Mouse (Mus musculus): ENCODE data around the gene Mmaa. TPM values are rescaled to one million over a fixed set of nuclear protein-coding genes. Genes with fewer than 3 reads are reported as not detected.

Gene Mmaa
- total RNA-seq, 2 experiments from 2014 or later: 30.5 to 32.0 TPM

DNA sequence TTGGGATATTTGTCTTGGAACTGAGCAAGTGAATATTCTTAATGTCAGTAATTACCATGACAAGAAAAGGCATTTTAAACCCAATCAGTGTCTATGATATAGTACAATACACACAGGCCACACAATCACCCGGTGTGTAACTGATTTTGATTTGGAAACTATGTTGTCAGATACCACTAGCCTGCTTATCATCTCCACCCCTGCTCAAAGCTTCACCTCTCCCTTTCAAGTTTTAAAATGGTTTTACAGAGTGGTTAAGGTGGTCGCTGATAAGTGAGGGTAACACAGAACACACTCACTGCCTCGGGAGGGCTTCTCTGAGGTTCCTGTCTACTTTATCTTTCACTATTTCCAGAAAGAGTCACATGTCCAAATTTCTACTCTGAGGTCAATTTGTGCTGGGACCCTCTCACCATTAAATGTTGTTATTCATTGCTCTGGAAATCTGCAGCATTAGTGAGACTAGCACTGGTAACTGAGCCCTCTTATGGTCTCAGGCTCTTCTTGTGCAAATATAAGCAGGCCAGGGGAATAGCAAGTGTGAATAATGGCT lies 1.9 kb downstream of the Mmaa start:
- intact Hi-C loops (cut with DNase I): loop anchor here (2.0 to 10.0 kb wide), 6 partner anchors 80 to 1230 kb away; partner anchors contain the start of genes Lsm6 and Zfp827
- DNase-seq: no peak

DNA sequence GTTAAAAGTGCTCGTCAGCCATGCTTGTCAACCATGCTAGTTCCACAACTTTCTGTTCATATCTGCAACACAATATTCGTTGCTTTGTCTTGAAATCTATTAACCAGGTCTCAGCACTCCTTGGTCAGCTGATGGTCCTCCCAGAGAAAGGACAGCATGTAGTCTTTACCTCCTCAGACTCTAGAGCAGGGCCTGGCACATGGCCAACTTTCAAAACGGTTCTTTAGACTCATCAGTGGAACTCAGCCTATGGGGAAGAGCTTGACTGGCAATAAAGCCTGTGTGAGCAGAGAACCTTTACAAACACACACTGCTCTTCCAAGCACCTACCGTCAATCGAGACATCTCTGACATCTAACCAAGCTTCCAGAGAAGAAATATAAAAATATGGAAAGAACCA lies 5.1 kb downstream of the Mmaa start:
- intact Hi-C loops (cut with DNase I): no loop called here
- DNase-seq: peak in 1 of 2 experiments; percentile 13

DNA sequence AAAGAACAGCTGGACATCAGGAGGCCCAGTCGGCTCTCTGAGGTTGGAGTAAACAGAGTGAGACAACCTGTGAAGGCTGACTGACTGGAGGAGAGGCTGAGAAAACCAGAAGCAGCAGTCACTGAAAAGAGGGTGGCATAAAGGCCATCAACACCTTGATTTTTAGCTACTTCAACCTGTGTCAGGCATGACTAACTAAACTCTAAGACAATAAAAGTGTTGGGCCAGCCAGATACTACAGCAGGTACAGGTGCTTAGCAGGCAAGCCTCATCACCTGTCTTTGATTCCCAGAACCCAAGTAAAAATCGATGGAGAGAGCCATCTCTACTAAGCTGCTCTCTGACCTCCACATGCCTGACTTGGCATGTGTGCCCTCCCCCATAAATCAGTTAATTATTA lies 6.1 kb downstream of the Mmaa start:
- DNase-seq: no peak
- intact Hi-C loops (cut with DNase I): no loop called here

DNA sequence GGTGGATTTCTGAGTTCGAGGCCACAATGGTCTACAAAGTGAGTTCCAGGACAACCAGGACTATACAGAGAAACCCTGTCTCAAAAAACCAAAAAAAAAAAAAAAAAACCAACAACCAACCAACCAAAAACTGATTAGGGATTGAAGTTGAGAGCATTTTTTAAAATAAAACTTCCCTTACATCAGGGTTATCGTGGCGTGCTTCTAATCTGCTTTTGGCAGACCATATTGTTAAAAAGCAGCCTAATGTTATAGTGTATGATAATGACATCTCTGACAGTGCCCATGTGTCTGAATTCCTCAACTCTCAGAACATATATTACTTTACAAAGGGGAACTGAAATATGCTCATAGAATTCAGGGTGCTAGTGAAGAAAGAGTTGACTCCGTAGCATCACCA lies 6.5 kb downstream of the Mmaa start:
- intact Hi-C loops (cut with DNase I): no loop called here
- no peak for DNase-seq

DNA sequence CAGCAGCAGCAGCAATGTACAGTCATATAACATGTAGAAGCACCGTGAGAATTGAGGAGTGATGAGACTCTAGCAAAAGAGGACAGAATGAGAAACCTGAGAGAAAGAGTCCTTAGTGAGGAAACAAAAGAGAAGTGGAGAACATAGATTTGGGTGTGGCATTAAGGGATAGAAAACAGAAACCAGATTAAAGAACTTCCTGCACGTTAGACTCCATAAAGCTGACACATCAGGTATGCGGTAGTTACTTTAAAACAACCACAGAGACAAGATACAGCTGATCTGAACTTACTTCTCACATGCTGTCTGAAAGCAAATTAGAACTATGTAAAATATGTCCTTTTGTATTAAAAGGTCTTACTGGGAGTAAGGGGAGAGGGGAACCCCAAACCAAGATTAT lies 8.3 kb downstream of the Mmaa start:
- intact Hi-C loops (cut with DNase I): no loop called here
- no peak for DNase-seq

DNA sequence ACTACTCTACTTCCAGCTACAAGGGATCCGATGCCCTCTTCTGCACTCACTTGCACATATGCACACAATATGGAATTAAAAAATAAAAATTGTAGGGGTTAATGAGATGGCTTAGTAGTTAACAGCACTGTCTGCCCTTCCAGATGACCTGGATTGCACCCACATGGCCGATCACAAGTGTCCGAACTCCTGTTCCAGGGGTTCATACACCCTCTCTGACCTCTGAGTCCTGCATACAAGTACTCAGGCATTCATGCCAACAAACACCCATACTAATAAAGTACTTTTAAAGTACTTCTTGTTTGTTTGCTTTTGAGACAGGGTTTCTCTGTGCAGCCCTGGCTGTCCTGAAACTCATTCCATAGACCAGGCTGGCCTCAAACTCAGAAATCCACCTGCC lies 10.1 kb downstream of the Mmaa start:
- intact Hi-C loops (cut with DNase I): no loop called here
- no peak for DNase-seq

DNA sequence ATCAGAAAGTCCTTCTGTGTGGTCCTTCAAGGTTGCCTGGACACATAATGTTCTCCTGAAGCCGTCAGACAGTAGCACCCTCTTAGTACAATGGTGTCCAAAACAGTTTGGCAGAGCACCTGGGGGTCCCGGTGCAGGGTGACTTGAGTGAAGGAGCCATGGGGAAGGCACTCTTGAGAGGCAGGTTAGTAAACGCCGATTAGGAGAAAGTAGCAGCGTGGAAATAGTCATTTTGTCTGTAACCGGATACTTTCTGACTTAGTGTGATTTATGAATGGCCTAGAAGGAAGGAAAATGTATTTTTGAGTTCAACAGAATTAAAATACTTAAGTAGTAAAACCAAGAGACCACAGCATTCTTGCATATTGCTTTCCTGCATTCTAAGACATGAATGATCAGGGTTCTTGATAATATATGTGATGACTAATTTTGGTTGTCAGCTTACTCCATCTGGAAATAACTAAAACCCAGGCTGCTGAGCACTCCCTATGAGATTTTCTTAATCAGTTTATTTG lies 13.3 kb downstream of the Mmaa start:
- intact Hi-C loops (cut with DNase I): no loop called here
- no peak for DNase-seq

DNA sequence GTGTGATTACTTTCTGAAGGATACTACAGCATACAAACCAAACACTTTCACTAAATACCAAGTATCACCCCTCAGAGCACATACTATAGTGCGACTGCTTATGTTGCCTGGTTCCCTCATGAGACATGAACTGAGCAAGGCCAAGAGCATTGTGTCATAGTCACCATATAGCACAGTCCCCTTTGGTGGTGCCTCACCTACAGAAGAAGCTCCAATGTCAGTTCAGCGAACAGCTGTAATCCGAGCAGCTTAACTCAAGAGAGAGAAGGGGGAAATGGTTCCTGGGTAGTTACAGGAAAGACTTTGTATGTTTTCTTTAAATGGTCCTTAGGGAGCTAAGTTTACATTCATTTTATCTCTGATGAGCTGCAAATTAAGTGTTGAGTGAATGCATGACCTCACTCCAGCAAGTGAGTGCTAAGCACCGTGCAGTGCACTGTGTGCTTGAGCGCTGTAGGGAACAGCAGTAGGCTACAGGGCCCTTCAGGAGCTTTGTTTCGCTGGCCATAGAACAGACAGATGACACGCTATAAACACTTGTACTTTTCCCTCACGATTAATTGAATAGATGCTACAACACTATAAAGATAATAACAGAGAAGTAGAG lies 17.4 kb downstream of the Mmaa start:
- no peak for DNase-seq
- intact Hi-C loops (cut with DNase I): no loop called here

DNA sequence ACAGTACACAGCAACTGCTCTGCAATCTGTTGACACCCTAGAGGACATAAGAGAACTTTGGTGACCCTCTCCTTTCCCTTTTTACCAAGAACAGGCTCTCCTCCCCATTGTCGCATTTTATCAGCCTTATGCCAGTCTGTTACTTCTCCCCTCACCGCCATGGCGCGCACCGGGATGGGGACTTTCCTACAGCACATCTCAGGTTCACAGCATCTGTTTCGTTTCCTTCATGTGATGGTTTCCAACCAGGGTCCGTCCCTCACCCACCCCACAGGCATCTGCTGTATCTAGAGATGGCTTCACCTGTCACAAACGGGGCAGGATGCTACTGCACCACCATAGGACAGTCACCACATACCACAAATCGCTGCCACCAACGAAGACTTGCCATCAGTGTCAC lies 19.8 kb downstream of the Mmaa start:
- intact Hi-C loops (cut with DNase I): loop anchor here (5.0 kb wide), 1 partner anchor 68 kb away; no protein-coding TSS in a partner anchor
- no peak for DNase-seq

DNA sequence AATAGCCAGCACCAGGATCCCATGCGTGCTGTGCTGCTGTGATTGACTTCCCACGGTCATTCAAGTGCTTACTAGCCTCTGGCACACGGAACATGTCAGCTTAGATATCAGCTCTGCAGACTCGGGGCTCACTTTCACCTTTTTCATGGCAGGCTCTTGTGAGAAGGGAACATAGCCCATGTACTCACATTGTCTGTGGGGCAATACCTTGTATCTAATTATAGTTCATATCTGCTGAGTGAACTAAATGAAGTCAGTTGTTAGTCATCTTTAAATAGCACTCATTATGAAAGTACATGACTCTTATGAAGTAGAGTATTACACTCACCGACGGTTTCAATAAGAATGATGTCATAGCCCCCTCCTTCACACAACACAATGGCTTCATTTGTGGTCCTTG lies 21.0 kb downstream of the Mmaa start:
- DNase-seq: peak in 1 of 2 experiments; percentile 9
- intact Hi-C loops (cut with DNase I): loop anchor here (5.0 kb wide), 1 partner anchor 66 kb away; no protein-coding TSS in a partner anchor

DNA sequence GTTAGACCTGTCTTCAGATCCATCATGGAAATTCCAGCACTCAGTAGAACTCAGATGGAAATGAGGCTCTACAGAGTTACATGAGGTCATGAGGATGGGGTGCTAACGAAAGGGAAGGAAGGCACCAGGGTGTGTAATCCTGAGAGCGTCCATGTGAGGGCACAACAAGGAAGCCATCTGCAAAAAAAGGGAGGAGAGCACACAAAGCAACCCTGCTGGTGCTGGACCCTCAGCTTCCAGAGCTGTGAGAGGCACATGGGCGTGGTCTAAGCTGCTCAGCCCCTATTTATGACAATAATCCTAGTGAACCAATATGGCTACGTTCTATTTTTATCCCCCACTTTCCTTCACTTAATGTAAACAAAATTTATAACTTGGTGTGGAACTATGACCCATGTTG lies 22.1 kb downstream of the Mmaa start:
- intact Hi-C loops (cut with DNase I): loop anchor here (5.0 kb wide), 1 partner anchor 65 kb away; no protein-coding TSS in a partner anchor
- DNase-seq: no peak

DNA sequence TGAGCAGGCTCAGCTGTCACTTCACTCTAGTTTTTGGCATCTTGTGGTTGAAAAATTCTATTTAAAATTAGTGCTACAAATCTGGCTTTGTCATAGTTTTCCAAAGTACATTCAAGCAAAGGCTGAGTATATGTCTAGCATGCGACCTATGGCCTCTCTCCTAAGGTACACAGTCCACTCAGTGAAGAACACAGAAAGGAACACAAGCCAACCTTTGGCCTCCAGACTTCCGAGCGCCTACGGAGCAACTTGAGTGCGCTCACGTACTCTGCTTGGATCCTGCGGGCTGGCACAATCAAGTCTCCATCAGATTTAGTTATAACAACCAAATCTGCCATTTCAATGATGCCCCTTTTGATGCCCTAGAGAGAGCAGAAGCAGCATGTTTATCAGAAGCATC lies 25.8 kb downstream of the Mmaa start:
- intact Hi-C loops (cut with DNase I): no loop called here
- no peak for DNase-seq

DNA sequence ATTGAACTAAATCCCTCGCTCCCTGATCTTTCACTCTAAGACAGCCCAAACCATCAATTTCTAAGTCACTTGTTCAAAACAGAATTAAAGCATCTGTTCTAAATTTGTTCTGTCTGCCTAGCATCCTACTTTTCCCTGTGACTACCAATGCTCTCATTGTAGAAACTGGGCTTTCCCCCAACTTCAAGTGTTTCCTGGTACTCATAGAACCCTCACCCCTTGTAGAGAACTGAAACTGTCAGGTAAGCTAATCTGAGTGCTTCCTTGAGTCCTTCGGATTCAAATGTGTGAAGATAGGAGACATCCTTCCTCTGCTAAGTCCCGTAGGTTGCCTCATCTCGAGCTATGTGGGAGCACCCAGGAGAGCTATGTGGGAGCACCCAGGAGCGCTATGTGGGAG lies 32.8 kb downstream of the Mmaa start:
- no peak for DNase-seq
- intact Hi-C loops (cut with DNase I): no loop called here

DNA sequence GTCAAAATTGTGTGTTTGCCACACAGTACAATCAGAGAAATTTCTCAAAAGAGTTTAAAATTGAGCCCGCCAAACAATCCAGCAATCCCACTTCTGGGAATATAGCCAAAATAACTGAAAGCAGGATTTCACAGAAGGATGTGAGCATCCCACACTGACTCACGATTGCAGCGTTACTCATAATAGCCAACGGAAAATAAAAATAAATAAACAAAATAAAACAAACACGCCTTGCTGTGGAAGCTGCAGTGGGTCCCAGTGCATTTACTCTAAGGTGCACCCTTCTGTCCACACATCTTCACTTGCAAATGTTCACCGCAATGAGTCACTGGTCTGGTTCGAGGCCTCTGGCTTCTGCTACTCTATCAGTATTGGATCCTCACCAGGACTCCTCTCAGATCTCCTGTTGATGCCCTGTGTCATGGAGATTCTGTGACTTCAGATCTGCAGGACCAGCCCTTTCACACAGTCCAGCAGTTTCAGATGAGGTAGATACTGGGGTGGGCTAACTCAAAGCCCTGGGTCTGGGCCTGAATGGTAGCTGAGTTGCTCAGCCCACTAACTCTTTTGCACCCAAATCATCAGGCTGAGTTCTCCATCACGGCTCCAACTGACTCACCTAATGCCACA lies 38.5 kb downstream of the Mmaa start:
- intact Hi-C loops (cut with DNase I): no loop called here
- no peak for DNase-seq

DNA sequence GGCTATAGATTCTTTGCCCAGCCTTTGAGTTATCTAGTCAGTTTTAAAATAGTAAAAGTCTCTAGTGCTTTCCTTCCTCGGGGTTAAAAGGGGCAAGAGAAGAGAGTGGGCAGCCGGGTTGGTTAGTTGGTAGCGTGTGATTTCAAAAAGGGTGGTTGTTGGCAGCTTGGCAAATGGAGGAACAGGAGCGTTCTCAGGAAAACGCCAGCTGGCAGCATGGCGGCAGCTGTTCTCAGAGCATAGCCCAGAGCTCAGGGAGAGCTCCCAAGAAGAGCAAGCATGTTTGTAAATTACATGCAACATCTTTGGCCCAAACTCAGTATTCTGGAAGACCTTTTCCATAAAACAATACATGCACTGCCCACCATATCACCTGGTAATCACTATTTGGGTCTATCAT lies 41.0 kb downstream of the Mmaa start:
- no peak for DNase-seq
- intact Hi-C loops (cut with DNase I): no loop called here

DNA sequence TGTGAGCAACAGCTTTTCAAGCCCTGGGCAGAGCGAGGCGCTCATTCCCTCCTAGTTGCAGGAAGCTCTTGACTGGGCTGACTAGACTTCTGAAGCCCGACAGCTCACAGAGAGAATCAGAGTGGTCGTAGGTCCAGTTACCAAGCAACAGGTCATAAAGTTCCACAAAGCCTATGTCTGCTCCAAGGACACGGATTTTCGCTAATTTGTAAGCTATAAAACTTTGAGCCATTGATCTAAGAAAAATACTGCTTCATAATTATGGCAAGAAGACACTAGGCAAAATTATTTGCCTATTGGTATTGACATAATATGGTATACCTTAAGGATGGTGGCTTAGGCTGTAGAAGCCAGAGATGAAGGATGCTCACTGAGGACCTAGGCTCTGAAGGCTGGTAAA lies 46.3 kb downstream of the Mmaa start, which contains the start of gene 1700011L22Rik:
Gene 1700011L22Rik, minus strand, starts transcription at position 101 of the 400 bp plus-strand sequence.
- intact Hi-C loops (cut with DNase I): no loop called here
- no peak for DNase-seq

DNA sequence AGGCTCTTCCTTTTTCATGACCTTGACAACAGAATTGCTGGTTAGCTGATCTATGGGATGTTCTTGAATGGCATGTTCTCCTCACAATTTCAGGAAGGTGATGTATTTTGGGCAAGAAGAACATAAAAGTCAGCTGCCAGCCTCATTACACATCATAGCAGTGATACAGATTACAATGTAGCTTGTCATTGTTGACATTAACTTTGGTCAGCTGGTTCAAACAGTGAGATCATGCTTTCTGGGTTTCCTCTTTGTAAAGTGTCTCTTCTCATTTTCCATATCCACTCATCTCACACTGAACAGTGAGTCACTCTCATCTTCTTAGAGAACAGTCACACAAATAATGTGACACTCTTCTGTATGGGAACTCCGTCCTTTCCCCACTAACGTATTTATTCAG lies 51.3 kb downstream of the Mmaa start:
- intact Hi-C loops (cut with DNase I): no loop called here
- no peak for DNase-seq

DNA sequence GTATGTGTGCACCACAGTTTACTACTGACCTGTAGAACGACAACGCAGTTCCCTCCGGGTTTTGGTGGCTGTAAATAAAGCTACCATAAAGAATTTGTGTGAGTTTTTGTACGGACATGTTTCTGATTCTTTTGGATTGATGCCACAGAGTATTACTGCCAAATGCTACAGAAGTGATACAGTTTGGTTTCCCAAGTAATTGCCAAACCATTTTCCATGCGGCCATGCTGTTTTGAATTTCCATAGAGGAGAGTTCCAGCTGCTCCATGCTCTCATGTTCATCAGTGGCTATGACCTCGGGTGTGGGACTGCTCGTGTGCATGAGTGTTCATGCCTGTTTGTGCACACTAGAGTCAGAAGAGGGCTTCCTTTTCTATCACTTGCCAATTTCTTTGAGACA lies 54.7 kb downstream of the Mmaa start:
- DNase-seq: no peak
- intact Hi-C loops (cut with DNase I): no loop called here

DNA sequence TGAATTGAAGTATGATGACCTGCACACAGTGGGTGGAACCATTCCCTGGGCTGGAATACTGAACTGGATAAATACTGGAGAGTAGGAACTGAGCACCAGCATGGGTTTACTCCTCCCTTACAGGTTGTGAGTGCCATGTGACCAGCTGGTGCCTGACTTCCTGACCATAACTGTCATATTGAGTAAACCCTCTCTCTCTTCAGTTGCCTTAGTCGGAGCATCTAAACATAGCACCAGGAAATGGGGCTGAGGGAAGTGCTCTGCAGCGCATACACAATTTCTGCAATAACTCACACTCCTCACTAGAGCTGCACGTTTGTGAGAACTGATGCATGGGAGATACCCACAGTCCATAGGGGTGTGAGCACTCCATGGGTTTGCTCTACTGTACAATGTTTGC lies 55.4 kb downstream of the Mmaa start:
- no peak for DNase-seq
- intact Hi-C loops (cut with DNase I): no loop called here

DNA sequence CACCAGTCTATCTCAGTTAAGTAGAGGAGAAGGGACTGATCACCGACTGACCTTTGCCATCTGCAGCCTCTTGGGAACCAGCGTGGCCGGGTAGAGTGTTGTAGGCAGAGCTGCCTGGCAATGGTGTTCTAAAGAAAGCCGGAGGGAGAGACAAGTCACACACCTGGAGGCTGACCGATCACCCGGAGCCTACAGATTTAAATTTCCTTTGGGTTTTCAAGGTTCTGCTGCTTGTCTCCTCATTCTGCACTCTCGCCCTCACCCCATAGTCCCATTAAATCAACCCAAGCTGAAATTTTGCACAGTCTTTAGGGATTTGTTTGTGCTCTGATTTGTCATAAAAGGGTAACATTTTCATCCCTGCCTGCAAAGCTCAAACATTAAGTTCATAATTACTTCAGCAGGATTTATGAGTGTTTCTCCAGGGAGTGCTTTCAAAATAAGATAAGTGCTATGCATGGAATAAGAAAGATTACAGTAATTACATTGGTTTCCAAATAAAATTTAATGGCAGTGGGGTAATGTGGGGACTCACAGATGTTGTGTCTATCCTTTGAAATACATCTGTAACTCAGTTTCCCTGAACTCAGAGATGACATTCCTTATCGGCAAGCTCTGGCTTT lies 65.4 kb downstream of the Mmaa start:
- intact Hi-C loops (cut with DNase I): no loop called here
- no peak for DNase-seq

DNA sequence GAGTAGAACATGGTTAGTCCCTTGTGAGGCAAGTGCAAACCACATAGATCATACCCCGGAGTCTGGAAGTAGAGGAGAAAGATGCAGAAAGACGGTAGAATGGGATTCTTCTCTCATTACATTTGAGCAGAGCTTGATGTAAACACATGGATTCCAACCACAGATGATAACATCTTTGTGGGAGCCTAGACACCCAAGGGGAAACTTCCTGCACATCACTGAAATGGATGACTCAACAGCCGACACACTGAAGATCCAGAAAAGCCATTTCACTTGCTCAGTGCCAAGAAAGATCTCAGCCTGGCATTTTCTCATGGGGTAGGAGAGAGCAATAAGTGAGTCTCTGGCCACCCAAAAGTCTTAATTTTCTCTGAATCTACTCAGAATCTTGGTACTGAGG lies 66.8 kb downstream of the Mmaa start:
- DNase-seq: no peak
- intact Hi-C loops (cut with DNase I): no loop called here

All from heart, postnatal 14 days (tissue).